Mouse (Mus musculus): ENCODE data around the gene Echs1.

The Echs1 gene

GRCm38 (mm10) chr7:140060936-140061831, 55.1 kb downstream of the Echs1 start:
- DNase-seq: no peak

- no peak for DNase-seq
These were observed 56.7 kb downstream of the Echs1 start for GRCm38 (mm10) chr7:140059601-140060000.

GRCm38 (mm10) chr7:140058528-140058927, 57.7 kb downstream of the Echs1 start:
- DNase-seq: no peak

GRCm38 (mm10) chr7:140057413-140058407, 58.6 kb downstream of the Echs1 start:
- no peak for DNase-seq
